Mouse (Mus musculus) thymus, adult 18-20 months (tissue): ENCODE results near the gene Il16.
"Not testable (repeated sequence)": the region's sequence is repeated elsewhere in the genome, so short reads cannot be mapped to it uniquely, and the experiment has no call there.

Experiments used
- DNase-seq, 2 experiments: peaks; one replicate each; pipeline ENCODE4 v3.0.0; 2022; ENCODE audit warnings: mixed read lengths in 2 of 2

Il16 gene

DNA sequence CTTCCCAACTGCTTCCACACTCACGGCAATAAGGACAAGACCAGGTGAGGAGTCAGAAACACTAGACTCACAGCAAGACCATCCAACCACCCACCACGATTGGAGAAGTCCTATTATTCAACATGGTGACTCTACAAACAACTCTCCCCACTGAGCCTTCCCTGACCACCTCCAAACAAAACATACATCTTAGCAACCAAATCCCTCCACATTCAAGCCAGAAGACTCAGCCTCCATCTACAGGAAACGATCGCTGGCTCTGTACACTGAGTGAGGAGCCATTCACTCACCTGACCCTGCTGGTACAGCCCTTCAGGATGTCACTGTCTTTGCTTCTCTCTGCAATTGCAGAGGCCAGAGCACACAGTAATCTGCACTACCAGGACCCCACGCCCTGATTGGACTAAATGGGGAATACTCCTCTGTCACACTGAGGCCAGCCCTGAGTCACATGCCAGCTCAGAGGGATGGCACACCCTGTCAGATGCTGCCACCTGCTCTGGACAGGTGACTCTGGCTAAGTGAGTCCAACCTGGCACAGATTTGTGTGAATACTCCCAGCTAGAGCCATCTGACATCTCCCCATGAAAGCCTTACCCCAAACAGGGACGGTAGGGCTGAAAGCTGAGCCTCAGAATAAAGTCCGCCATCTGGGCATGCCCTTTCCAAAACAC, 10.3 kb downstream of the Il16 start:
- no peak for DNase-seq

DNA sequence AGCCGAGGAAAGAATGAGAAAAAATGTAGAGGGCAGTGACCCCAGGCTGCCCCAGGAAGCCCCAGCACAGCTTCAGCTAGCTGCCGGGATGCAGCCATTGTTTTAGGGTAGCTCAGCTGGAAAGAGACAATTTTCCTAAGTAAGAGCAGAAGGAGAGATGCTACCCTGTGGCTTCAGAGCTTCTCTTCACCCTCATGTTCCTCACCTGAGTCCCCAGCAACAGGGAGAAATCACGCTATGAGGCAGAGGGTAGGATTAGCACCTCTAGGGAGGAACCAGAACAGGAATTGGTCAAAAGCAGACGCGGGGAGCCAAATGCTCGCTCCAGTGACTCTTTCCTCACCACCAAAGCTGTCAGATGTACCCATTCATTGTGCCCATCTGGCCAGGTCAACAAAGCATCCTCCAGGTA, 10.8 kb downstream of the Il16 start:
- no peak for DNase-seq

DNA sequence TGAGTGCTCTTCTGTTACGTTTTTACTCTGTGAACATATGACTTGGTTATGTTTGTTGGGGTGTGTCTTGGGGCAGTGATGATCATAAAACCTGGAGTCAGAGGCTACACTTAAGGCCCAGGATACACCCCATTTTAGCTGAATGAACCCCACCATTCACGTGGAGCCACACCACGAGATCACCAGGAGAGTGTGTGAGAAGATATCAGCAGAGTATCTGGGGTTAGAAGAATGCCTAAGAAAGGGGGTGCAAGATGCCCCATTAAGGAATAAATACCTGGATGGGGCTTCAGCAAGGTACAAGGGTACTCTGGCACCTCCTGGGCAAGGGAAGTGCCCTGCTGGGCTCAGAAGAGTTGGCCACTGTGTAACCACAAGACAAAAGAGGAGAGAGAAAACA, 11.3 kb downstream of the Il16 start:
- no peak for DNase-seq

DNA sequence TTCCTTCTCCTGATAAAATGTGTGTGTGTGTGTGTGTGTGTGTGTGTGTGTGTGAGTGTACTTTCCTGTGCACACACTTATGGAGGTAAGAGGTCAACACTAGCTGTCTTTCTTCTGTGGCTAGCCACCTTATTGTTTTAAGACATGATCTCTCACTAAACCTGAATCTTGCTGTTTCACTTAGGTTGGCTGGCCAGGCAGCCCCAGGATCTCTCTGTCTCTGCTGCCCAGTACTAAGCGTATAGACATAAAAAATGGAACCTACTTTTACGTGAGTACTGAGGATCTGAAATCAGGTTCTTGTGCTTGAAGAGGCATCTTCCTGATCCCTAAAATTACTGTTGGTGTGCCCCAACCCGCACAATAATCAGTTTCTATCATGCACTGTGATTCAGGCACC, 12.7 kb downstream of the Il16 start:
- no peak for DNase-seq

DNA sequence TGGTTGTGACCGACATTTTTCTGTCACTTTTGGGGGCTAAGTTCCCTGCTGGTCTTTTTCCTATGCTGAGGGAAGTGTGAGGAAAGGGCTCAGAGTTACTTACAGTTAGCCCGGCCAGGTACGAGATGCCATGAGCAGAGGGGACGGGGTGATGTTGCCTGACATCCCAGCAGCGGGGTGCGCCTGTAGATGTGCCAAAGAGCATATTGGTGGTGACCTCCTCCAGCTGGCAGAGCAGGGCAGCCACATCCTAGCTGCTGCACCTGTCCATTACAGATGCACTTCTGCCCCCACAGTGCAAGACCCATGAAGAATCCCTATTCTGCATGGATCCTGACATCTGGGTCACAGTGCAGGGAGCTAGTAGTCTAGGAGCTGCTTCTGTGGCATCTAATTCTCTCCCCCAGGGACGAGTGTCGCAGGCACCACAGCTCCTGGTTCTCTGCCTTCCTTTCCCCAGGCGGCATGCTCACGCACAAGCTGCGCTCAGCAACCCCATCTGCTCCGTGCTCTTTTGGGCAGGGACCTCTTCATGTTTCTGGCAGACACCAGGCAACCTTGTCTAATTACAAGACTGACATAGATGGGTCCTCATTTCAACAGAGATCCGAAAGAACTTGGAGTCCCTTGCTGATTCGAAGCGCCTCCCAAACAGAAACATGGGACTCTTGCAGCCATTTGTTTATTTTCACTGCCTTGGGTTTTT, 13.4 kb downstream of the Il16 start:
- no peak for DNase-seq

DNA sequence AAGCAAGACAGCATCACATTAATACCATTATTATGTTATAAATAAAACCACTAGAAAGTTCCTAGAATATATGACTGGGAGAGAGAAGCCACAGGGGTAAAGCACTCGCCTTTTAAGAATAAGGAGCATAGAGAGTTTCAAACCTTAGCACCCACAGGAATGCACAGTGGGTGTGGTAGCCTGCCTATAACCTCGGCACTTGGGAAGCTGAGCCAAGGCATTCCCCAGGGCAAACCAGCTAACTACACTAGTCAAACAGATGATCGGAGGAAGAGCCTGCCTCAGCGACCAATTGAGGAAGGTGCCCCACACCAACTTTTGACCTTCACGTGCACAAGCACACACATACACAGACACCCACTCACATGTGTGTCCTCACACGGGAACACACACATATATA, 14.2 kb downstream of the Il16 start:
- no peak for DNase-seq

DNA sequence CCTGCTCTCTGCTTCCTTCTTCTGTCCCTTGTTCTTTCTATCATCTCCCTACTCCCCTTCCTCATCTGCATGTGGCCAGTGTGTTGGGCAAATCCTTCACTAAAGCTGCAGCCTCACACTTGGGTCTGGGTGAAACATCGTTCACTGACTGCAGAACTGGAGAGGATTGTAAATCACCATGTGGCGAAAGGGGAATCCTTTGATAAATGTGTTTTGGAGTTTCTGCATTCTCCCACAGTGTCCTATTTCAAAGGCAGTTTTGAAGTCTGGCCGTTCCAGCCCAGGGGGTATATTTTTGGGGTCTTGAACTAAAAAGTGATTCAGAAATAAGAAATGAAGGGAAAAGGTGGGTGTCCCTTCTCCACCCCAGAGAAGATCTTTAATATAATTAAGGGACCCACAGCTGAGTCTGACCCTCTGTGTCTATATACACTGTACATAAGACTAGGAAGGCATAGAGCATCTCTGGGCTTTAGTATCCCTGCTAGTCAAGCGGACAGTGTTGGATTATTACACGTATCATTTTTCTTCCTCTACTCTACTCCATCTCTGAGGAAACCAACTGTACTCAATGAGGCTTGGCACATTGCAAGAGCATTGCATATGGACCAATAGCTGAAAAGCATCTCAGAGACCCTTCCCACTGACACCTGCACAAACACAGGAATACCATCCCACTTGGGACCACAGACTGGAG, 18.4 kb downstream of the Il16 start:
- DNase-seq: no peak

DNA sequence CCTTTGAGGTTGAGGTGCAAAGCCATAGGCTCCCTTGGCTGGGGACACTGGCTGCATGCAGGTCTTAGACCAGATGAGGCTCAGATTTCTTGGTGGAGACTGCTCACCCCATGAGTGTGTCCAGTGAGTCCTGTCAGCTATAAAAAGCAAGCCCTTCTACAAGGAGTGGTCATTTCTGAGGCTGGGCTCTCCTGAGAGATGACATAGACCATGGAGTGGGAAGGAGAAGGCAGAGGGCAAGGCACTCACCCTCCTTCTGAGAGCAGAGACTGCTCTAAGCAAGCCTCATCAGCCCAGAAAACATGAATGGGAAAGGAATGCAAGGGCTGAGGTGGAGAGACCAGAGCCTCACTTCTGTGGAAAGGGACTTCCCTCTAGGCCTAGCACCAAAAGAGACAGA, 19.7 kb downstream of the Il16 start:
- no peak for DNase-seq

DNA sequence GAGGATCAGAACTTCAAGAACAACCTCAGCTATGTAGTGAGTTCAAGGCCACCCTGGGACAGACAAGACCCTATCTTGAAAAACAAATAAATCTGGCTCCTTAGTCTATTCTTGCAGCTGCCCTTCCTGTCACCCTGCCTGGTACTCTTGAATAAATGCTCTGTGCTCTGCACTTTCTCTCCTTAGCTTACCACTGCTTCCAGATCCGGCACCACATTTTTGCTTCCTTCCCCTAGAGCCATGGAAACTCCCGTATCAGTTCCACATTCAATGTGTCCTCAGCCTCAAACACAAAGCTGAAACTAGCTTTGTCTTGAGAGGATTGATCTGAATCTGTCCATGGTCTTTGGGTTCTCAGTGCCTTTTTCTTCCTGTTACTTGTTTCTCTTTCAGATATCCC, 21.0 kb downstream of the Il16 start:
- DNase-seq: no peak

DNA sequence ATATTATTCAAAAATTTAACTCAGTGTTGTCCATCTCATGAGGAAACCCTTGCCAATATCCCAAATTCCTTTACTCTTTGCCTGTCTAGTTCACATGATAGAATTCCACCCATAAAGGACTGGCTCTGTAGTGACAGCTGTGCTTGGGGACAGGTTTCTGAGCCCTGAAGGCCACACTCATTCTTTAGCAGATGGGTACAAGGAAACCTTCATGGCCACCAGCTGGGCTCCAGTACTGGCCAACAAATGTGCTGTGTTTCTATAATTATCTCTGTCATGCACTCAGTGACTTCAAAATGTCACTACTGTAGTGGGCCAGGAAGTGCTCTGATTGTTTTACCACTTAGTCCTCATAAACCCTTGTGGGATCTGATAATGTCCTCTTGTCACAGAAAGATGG, 21.6 kb downstream of the Il16 start:
- no peak for DNase-seq

DNA sequence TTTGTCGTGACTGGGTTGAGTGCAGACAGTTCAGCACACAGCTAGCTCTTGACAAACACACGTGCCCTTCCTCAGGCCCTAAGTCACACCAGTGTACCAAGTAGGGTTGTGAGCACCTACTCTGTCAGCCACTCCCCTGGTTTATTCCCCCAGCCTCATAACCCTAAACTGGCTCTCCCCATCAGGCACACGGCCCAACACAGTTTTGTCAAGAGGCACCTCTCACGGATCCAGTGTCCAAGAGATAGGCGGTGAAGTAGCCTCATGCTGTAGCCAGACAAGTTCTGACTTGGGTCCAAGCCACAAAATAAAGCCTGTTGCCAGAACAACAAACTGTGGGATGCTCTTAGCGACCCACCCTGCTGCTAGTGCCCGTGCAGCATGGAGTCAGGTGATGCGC, 22.3 kb downstream of the Il16 start:
- DNase-seq: no peak

DNA sequence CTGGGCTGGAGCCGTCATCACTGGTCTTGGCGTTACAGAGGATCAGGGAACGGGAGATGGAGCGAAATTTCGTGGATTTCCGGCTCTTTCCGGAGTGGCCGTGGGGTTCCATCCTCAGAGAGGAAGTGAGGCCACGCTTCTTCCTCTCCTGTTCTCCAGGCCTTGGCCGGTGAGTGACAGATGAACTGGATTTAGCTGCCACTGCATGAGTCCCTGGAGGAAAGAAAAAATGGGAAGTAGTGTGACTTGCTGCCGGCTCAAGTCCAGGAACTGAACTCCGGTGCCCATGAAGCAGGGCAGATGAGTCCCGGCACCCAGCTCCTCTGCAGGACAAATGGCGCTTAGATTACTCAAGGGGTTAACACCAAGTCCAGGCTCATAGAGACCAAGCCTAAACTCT, 23.0 kb downstream of the Il16 start:
- no peak for DNase-seq

DNA sequence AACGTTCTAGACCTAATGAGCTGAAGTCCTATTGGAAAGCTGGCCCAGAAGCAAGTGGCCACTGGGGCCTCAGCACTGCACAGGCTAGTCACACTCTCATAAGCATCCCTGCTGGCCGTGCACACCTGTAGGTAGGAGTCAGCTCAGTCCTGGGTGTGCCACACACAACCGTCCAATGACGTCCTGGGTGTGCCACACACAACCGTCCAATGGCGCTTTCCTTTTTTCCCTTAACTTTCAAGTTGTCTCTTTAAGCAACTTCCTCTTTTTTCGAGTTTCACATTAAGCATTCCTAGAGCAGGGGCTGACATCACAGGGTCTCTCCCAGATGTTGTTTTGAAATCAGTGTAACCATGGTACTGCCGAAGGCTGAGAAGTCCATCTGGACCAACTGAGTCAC, 25.3 kb downstream of the Il16 start:
- no peak for DNase-seq

DNA sequence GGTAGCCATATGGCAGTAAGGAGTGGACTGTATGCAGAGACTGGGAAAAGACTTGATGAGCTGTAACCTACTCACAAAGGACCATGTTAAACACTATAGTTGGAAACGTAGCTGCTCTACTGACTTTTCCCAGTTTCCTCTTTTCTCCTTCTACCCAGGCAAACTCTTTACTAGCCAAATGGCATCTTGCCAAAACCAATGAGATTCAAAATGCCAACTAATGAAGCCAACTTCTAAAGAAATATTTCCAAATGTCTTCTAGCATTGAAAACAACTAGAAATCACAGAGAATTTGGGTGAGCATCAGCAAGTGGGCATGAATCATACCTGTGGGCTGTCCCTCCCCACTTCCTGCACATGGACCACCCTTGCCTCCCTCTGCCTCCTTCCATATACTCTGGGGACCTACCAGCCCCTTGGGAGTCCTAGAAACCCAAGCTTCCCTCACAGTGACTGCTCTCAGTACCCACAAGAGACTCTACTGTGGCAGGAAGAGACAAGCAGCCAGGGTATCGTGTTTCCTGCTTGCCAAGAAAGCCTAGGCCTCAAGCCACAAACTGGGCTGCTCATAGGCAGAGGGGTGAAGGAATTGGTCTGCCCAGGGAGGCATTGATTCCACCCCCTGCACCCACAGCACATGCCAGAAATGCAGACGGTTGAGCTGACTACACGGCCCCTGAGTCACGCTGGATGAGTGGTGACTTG, 28.4 kb downstream of the Il16 start:
- no peak for DNase-seq

DNA sequence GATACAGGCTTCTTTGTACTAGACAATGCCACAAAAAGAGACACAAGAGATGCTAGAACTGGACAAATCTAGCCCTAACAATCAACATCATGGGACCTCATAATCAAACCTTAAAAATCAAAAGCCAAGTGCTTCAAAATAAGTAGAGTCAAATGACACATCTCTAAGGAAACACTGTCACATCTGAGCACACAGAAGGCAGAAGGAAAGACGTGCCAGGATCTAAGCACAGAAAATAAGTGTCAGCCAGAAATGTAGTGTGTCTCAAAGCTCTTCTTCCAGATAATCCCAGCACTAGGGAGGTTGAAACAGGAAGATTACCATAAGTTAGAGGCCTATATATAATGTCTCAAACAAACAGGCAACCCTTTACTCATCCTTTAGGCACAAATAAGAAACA, 31.9 kb downstream of the Il16 start:
- DNase-seq: no peak

DNA sequence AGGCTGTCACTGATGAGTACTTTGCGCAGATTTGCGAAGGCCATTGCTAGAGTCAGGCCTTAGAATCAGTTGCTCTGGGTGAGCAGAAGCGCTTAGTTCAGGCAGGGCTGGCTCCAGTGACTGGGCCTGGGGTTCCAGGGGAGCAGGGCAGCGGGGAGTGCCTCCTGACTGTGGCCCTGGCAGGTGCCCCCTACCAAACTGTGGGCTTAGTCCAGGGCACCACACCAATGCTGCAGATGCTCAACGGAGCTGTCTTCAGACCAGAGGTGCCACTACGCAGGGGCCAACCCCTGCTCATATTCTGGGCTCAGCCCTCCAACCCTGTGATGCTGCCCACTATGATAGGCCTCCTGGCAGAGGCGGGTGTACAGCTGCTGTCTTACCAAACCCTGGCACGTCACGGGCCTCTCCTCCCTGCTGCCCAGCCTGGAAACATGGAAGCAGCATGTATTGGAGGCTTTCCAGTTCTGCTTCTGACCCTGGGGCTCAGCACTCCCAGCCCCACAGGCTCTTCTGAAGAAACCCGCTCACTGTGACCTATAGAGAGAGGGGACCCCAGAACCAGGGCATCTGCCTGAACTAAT, 33.8 kb downstream of the Il16 start:
- DNase-seq: not testable (repeated sequence)

DNA sequence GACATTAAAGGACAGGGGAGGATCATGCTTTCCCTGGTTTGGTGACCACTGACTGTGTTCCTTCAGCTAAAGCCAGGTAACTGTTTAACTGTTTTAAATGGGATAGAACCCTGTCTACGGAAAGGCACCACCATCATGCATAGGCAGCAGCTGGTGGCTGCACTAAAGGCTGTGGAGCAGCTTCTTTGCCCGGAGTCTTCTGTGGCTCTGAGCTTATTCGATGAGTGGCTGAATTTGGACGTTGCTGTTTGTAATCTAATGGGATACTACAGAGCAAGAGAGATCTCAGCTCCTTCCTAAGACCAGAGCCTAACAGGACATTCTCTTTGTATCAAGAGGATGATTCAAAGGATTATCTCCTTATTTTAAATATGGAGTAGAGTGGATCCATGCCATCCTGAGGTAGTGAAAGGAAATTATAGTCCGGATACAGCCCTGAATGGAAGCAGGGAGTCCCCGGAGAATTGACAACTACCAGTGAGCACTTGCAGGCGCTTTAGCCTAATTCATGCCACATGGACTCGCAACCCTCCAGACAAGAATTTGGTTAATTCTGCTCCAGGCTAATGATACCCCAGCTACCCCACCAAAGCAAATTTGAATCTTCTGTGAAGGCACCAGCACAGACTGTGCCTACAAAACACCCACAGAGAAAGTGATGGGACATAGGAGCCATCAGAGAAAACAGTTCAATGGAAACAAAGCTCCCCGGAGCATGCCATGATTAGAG, 42.3 kb downstream of the Il16 start:
- no peak for DNase-seq

DNA sequence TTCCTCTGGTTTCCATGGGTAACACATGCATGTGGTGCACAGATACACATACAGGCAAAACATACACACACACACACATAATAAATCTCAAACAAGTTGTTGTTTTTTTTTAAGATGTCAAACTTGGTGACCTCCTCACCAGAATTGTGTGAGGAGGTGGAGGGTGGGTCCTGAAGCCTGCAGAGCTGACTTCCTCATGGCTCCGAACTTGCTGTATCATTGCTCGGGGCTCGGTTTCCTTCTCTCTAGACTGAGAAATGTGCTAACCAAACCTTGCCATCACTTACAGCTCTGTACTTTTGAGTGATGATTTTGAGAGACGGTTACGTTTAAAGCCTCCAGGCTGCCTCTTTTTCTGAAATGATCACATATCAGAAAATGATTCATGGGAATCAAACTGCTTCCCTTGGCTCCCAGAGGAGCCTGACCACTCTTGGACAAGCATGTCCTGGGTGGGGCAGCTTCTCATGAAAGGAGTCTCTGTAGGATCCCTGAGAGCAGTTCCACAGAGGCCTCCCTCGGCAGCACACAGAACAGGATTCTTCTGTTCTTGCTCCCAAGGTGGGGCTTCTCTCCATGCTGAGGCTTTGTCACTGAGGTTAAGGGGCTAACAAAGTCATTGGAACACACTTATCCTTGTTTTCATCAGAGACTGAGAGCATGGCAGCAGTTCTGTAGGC, 46.3 kb downstream of the Il16 start:
- no peak for DNase-seq

DNA sequence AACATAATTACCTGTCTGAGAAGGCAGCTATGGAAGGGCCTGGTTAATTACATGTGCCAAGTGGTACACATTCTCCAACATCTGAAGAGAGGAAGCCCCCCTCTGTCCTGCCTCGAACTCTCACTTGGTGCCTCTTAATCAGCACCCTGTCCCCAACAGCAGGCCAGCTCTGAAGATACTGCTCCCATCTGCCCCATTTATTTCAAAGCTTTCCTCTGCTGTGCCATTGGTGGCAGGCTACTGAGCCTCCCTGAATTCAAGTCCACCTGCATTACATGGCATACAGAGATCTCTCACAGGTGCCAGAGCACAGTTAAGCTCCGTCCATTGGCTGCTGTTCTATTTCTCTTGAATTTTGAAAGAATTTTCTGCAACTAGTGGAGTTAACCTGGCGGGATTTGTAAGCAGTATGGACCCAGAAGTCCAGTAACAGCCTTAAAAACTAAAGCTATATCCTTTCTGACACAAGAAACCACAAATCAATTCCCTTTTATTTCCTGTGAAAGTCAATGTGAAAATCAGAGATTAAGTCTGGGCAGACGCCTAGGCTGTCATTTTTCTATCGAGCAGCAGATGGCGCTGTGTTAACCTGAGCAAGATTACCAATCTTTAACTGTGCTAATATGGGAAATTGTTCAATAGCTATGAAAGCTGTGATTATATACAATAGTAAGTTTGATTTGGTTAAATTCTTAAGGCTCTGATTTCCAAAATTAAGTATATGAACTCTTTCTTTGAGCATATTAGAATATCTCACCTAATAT, 49.9 kb downstream of the Il16 start:
- no peak for DNase-seq

DNA sequence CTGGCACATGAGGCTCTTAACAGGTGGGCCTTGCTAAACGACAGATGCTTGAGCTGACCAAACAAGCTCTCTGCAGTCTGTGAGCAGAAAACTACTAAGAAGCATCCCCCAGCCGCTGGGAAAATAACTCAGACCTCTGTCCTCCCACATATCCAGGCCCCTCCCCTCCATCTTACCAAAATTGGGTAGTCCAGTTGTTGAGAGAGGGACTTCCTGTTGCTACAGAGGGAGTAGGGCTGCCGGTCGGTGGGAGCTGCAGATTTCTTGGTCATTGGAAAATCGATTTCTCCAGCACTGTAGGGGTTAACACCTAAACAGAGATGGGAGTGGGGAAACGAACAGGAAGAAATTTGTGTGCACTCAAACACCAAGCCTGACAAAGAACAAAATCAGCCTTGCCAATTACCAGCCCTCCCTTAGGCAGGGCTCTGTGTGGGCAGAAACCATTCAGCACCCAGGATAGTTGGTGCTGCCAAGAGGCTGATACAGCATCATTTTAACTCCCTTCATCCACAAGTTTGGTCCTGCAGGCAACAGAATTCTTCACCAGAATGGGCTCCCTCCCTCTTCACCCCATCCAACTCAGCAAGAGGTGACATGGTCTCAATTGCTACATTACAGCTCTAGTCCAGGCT, 62.8 kb downstream of the Il16 start:
- no peak for DNase-seq

DNA sequence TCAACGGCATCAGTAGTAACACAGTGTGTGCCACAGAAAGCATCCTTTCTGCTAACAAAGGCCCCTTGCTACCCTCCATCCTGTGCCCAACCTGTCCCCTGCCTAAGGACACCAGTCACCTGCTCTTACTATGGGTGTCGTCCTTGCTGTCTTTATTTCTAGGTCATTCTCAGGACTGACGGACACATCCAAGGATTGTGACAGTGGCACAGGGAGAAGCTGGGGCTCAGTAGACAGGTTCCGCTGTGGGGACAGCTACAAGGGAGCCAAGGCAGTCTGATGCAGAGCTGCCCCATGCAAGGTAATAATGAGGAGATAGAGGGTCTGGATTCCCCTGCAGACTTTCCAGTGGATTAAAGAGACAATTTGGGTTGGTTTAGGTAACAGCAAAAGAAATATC, 67.0 kb downstream of the Il16 start:
- DNase-seq: no peak
